Mouse (Mus musculus): ENCODE data around the gene Srsf1.

Srsf1 gene

GRCm38 (mm10) chr11:88073343-88073875 is 26.2 kb downstream of the Srsf1 start:
- DNase-seq, result no peak

GRCm38 (mm10) chr11:88075701-88076100 is 28.5 kb downstream of the Srsf1 start:
- no peak for DNase-seq

GRCm38 (mm10) chr11:88076394-88076793 is 29.2 kb downstream of the Srsf1 start:
- no peak for DNase-seq

GRCm38 (mm10) chr11:88083699-88084098 is 36.5 kb downstream of the Srsf1 start:
- no peak for DNase-seq

- DNase-seq, result peak; percentile 95 to 98
These were observed 39.8 kb downstream of the Srsf1 start for GRCm38 (mm10) chr11:88086737-88087627.

- DNase-seq, result no peak
These were observed 42.0 kb downstream of the Srsf1 start for GRCm38 (mm10) chr11:88089150-88089549.

- DNase-seq, result no peak
These were observed 43.1 kb downstream of the Srsf1 start for GRCm38 (mm10) chr11:88090293-88090692.

GRCm38 (mm10) chr11:88091949-88092348 is 44.8 kb downstream of the Srsf1 start:
- no peak for DNase-seq

GRCm38 (mm10) chr11:88097173-88097572 is 50.0 kb downstream of the Srsf1 start:
- no peak for DNase-seq

GRCm38 (mm10) chr11:88098021-88098729 is 51.0 kb downstream of the Srsf1 start, which contains the start of gene Cuedc1:
Cuedc1 (plus strand) TSS chr11:88098058.
- no peak for DNase-seq

GRCm38 (mm10) chr11:88098787-88099598 is 51.8 kb downstream of the Srsf1 start:
- peak; percentile 79 to 86 for DNase-seq

- DNase-seq, result peak; percentile 24 to 50
These were observed 52.4 kb downstream of the Srsf1 start for GRCm38 (mm10) chr11:88099599-88100023.

GRCm38 (mm10) chr11:88100170-88100569 is 53.0 kb downstream of the Srsf1 start:
- no peak for DNase-seq

All from cerebellum, adult 18-20 months (tissue).